Mouse (Mus musculus) mouse embryonic stem cell (cell line): ENCODE results near the gene Slc29a3.

Experiments used
- in situ Hi-C, 2 experiments: fragments of 300-500 bp; cut with MboI; formaldehyde crosslinking; loops; 1 replicate in 1 of 2; 3 replicates in 1 of 2; pipeline ENCODE4 v1.14.3; 2019 to 2020; ENCODE audit warnings: low sequenced_read_pairs in 2 of 2, low pct_unique_long_range_greater_than_20kb in 1 of 2, mixed read lengths in 1 of 2; ENCODE audit not compliant: unreplicated experiment in 1 of 2

Gene Slc29a3

DNA sequence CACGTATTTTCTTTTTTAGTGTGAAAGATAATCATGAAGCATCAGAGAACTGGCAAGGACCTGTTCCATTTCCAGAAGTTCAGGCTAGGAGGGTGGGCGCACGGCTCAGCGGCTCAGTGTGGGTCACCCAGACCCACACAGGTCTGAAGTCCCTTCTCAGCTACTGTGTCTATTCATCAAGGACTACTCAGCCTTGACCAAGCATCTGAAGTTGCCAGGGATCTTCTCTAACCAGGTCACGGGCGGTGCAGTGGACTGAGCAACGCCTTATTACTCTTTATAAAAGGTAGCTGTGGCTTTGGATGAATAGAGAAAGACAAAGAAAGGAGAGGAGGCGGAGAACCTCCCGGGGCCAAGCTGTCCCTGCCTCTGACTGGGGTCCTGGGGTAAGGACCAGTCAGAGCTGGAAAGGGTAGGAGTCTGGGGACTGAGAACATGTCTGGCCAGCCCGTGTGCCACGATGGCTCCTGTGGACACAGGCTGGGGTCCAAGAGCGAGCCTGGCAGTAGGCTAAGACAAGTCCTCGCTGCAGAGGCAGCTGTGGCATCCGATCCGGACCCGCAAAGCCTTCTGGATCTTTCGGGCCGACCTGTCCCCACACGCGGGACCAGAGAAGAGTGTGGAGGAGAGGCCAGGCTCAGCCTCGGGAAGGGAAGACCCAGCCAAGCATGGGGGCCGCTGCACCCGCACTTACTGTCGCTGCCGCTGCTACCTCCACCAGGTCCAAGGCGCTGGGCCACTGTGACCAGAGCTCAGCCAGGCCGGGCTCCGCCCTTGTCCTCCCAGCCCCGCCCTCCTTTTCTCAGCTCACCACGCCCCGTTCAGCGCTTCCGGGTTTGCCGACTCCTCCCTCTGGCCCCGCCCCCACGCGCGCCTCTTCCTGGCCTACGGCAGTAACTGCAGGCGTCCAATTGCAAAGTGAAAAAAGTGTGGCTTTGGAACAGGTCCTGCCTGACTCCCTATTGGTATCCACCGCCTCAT lies at the start of gene Slc29a3:
Slc29a3 (minus strand) TSS at position 755 of the 981 bp plus-strand sequence.
- in situ Hi-C loops, result loop anchor here (10.0 kb wide), 4 partner anchors 138 to 448 kb away; no protein-coding TSS in a partner anchor

DNA sequence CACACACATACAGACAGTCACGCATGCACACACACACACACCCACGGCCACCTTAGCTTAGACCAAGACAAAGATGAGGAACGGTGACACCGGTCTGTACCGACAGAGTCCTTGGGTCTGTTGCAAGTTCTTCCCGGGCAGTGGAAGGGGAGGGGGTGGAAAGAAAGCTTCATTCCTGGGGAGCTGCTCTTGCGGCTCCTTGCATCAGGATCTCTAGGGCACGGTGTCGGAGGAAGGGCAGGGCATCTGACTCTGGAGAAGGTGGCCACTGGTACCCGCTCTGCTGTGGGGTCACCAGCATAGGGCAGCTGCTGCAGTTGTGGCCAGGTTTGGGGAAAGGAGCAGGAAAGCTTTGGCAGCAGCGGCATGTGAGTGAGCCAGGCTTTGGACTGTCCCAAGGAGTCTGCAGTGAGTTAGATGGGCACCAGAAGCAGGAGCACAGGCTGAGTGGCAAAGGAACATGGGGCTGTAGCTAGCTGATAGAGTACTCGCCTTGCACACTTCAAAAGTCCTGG lies 49.4 kb upstream of the Slc29a3 start:
- in situ Hi-C loops, result no loop called here

DNA sequence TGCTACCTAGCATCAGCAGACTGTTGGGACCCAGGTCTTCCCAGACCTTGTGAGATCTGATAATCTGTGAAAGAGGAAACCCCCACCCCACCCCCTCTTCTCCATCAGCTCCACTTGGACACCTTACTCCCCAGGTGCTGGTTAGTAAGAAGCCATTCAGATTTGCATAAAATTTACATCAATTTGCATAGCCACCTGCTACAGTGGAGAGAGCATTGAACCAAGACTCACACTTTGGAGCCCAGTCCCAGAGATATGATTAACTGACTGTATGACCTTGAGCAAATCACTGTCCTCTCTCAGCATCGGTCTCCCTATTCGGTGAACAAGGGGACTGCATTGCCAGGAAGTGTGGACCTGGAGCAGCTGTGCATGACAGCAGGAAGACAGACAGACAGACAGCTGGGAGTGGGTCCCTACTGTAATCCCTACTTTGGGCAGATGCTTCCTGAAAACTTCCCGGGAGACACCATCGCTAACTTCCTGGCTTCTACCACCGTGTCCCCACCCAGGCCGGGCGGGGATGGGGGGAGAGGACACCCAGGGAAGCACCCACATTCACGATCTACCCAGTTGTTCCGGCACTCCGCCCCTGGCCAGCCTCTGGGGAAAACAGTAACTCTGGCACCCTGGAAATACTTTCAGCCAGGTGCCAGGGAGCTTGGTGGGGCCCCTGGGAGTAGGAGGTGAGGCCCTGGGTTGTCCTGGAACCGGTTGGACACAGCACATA lies 48.7 kb upstream of the Slc29a3 start:
- in situ Hi-C loops, result no loop called here

GRCm38 (mm10) chr10:60800295-60801167 lies 47.9 kb upstream of the Slc29a3 start:
- in situ Hi-C loops, result no loop called here

DNA sequence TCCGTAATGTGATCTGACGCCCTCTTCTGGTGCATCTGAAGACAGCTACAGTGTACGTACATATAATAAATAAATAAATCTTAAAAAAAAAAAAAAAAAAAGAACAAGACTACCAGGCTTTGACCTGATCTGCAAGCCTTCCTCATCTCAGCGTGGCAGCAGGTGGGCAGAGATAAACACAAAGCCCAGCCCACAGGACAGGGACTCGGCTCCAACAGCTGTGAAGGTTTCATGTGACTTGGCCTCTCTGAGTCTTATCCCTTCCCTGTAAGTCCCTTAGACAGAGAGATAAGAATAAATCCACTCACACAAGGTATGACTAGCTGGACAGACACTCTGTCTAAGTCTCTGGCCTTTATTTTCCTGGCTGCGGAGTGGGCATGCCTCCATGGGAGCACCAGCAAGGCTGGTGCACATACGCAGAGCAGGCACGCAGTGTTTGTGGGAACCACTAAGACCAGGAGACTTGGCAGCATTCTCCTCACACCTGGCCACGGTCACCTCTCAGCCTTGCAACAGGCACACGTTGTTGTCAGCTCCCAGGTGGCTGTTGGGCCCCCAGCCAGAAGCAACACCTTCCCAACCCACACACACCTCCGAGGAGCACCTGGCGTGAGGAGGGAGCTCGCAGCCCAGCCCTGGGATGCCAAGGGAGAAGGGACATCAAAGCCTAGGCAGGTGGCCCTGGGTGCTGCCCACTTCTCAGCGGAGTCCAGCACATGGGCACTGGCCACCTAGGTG lies 45.3 kb upstream of the Slc29a3 start:
- in situ Hi-C loops, result no loop called here

- in situ Hi-C loops, result no loop called here
These were observed 43.9 kb upstream of the Slc29a3 start for GRCm38 (mm10) chr10:60796474-60796873.

GRCm38 (mm10) chr10:60796028-60796427 lies 43.4 kb upstream of the Slc29a3 start:
- in situ Hi-C loops, result no loop called here

DNA sequence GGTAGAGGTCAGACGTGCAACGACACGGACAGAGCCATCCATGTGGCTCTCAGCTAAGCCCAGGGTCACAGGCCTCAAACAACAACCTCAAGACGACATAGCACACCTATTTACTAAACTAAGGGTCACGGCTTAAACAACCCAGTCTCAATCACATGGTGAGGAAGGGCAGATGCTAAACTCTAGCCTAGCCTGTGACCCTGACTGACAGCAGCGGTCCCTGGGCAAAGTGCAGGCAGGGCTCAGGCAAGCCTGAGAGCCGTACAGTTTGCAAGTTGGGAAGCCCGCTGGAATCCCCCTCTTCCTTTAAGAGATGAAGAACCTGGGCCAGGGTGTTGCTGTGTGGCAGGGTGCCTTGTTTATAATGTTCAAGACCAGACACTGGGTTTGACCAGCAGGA lies 42.2 kb upstream of the Slc29a3 start:
- in situ Hi-C loops, result no loop called here

DNA sequence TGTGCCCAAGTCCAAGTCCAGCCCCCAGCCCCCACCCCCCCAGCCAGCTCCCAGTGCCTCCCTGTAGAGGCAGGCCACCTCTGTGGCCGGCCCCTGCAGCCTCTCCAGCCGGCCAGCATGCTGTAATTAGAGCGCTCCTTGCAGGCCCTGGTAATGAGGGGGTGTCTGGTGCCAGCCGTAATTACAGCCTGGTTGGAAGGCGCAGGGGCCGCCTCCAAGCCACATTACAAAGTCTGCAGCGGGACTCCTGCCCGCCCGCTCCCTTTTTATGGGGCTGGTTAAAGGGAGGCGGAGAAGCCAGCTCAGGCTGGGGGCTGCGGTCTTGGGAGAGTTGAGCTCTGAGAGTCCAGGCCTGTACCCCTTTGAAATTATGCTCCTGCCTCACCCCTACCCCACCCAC lies 41.8 kb upstream of the Slc29a3 start:
- in situ Hi-C loops, result no loop called here

DNA sequence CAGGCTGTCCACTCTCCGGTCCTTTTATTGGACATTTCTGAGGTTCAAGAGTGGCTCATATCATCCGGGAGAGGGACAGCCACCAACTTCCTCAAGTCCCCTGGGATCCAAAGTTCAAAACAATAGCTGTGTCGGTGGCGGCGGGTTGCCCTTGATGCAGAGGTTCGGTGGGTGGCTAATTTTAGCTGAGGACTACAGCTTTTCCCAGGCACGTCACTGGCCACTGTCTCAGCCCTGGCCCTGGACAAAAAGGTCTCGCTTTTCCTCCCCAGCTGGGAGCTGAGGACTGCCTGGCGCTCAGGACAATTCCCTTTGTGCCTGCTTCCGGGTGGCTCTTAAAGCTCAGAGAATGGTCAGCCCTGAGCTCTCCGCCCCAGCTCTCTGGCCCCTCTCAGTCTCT lies 40.2 kb upstream of the Slc29a3 start:
- in situ Hi-C loops, result no loop called here

DNA sequence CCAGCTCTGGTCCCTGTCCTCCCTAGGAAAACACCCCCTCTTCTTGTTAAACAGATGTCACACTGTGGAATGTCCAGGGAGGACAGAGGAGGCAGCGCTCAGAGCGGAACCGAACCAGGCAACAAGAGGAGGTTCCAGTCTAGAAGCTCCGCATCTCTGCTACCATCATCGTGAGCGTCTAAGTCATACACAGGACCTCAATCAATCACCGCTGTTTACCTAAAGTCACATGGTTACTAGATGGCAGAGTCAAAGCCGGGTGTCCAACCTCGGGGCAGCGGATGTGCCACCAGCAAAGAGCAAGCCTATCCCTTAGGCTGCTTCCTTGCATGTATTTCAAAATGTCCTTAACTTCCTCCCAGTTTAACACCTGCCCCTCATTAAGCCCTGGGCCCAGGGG lies 39.8 kb upstream of the Slc29a3 start:
- in situ Hi-C loops, result no loop called here

DNA sequence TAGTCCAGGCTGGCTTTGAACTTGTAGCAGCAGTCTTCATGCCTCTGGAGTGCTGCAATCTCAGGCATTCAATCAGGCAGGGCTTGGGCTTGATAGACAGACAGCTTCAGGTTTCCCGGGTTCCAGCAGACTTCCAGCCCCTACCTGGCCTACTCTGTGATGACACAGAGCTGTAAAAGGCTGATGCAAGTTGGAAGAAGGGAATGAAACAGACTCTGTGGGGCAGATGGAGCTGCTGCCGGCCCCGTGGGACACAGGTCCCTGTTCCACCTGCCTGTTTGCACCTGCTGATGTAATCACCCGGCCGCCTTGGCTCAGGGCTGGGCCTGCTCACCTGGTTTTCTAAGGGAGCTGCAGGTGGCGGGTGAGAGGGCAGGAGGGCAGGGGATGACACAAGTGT lies 38.3 kb upstream of the Slc29a3 start:
- in situ Hi-C loops, result no loop called here

DNA sequence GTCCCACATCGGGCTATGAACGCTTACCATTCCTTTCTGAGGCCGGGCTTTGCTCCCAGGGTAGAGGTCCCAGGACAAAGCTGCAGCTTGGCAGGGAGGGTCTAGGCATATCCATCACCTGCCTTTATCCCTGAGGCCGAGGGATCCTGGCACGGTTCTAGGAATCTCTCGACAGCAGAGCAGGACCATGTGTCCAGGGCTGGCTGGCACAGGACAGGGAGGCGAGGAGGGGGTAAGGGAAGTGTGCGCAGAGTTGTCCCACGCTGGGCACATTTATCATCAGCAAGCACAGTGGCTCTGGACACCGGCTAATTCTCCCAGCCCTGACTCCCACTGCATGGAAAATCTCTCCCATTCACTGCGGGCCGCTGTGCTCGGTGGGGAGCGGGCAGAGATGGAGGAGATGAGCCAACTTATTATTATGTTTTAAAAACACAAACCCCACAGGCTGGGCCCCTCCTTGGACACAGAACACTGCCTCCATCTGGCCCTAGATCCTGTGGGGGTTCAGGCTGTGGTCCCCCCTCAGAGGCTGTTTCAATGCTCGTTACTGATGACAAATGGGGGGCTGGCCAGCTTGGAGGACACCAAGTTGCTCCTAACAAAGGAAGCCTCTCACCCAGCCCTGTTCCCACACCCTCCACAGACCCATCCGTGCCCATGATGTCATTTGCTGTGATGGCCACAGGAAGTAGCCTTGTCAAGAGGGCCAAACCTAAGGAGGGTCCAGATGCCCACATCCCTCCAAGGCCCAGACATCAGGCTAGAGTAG lies 34.9 kb upstream of the Slc29a3 start:
- in situ Hi-C loops, result loop anchor here in 1 of 2 experiments (5.0 kb wide), 1 partner anchor 40 kb away; no protein-coding TSS in a partner anchor

DNA sequence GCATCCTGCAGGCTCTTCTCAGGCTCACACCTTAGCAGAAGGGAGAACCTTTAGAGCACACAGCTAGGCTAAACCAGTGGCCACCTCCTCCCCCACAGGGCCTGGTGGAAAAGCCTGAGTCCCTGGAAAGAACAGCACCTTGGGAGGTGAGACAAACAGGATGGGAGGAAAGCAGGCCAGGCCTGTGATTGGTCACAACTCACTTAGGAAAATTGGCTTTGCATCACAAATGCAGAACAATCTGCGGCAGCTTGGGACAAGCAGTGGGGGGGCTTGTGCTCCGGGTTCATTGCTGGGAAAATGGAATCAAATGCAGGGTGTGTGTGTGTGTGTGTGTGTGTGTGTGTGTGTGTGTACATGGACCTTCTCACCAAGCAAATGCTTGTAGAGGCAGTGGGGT lies 31.0 kb upstream of the Slc29a3 start:
- in situ Hi-C loops, result loop anchor here (5.0 kb wide), 1 partner anchor 279 kb away; no protein-coding TSS in a partner anchor

DNA sequence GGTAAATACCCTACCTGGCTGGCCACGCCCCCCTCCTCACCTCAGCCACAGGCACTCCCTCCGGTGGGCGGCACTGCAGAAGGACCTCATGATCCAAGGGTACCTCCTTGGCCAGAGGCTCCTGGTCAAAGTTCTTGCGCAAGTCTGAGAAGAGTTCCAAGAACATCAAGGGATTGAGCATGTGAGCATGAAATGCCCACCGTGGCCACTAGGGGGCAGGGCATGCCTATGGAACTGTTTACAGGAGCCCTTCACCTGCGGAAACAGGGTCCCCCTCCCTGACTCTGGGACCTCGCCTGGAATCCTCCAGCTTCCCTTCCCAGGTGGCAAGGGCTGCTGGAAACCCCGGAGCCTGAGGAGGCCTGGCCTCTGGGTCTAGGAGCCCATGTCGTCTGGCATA lies 27.0 kb upstream of the Slc29a3 start:
- in situ Hi-C loops, result loop anchor here (5.0 kb wide), 1 partner anchor 283 kb away; no protein-coding TSS in a partner anchor

GRCm38 (mm10) chr10:60778542-60778941 lies 25.9 kb upstream of the Slc29a3 start:
- in situ Hi-C loops, result no loop called here

GRCm38 (mm10) chr10:60775473-60775872 lies 22.9 kb upstream of the Slc29a3 start:
- in situ Hi-C loops, result no loop called here
